Mouse (Mus musculus): ENCODE measurements around the gene Rbms3.

DNA sequence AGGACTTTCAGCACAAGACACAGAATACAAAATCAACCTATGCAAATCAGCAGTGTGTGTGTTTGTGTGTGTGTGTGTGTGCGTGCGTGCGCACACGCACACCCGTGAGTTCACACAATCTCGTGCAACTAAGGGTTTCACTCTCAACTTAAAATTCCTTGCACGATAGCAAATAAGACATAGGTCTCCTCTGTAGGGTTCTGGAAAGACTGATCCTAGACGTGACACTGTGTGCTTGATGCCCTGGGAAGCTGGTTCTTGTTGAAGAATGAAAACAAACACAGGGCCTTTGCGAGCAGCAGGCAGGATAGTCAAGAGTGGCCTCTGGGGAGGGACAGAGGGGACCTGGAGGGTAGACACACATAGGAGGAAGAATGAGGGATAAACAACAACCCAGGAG is 544.0 kb downstream of the Rbms3 start:
- TF ChIP-seq CTCF (IDR thresholded peaks at IDR 0.05) = no peak
- no peak for TF ChIP-seq EP300 (IDR thresholded peaks at IDR 0.05)
